Mouse (Mus musculus): ENCODE results near the gene Nfatc4. TPM values are rescaled to one million over a fixed set of nuclear protein-coding genes. Genes with fewer than 3 reads are reported as not detected.

Nfatc4 gene
- polyA plus RNA-seq, 1 experiment from 2014 or later = 34.6 TPM

- Histone ChIP-seq H3K4me3 (peak overlapping the region; percentile 70), H3K9me3 (no peaks in the 10 kb centered on the region), H3K27ac (peak overlapping the region; percentile 96), H3K4me1 (replicated peaks) (peaks cover 69% of the 10 kb centered on the region), H3K27me3 (ENCODE audit: insufficient read depth, poor library complexity, severe bottlenecking) (peaks cover 38% of the 10 kb centered on the region), H3K36me3 (peaks cover 12% of the 10 kb centered on the region)
- DNase-seq (ENCODE audit: low spot score) = peak; percentile 74
- WGBS = under 1% methylated on average over 30 of the region's 37 CpGs
Measured at GRCm38 (mm10) chr14:55825216-55826051, 2.5 kb downstream of the Nfatc4 start.

DNA sequence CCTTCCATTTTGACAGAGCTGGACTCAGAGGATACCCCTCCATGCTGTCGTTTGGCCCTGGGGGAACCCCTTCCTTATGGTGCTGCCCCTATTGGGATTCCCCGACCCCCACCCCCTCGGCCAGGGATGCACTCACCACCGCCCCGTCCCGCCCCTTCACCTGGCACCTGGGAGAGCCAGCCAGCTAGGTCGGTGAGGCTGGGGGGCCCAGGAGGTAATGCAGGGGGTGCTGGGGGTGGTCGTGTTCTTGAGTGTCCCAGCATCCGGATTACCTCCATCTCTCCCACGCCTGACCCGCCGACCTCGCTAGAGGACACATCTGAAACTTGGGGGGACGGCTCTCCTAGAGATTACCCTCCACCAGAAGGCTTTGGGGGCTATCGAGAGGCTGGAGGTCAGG lies 3.2 kb downstream of the Nfatc4 start:
- Histone ChIP-seq H3K9me3 (no peaks in the 10 kb centered on the region), H3K27me3 (ENCODE audit: insufficient read depth, poor library complexity, severe bottlenecking) (peaks cover 38% of the 10 kb centered on the region), H3K4me3 (peak overlapping the region; percentile 70), H3K27ac (peak overlapping the region; percentile 96), H3K4me1 (replicated peaks) (peaks cover 69% of the 10 kb centered on the region), H3K36me3 (peaks cover 19% of the 10 kb centered on the region)
- no peak for DNase-seq (ENCODE audit: low spot score)
- 2% methylated on average over 15 of the region's 15 CpGs for WGBS

DNA sequence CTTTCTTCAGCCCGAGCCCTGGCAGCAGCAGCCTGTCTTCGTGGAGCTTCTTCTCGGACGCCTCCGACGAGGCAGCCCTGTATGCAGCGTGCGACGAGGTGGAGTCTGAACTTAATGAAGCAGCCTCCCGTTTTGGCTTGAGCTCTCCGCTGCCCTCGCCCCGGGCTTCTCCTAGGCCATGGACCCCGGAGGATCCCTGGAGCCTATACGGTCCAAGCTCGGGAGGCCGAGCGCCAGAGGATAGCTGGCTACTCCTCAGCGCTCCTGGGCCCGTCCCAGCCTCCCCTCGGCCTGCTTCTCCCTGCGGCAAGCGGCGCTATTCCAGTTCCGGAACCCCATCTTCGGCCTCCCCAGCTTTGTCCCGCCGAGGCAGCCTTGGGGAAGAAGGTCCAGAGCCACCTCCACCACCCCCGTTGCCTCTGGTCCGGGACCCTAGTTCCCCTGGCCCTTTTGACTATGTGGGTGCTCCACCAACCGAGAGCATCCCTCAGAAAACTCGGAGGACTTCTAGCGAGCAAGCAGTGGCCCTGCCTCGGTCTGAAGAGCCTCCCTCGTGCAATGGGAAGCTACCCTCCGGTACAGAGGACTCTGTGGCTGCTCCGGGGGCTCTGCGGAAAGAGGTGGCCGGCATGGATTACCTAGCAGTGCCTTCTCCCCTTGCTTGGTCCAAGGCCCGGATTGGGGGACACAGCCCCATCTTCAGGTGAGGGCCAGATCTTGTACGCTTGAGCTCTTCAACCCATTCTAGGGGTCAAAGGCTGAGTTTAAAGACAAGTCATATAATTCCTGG lies 3.8 kb downstream of the Nfatc4 start:
- DNase-seq (ENCODE audit: low spot score) = peak; percentile 57
- 7% methylated on average over 41 of the region's 41 CpGs for WGBS
- Histone ChIP-seq H3K4me3 (peak overlapping the region; percentile 70), H3K27me3 (ENCODE audit: insufficient read depth, poor library complexity, severe bottlenecking) (peaks cover 38% of the 10 kb centered on the region), H3K9me3 (no peaks in the 10 kb centered on the region), H3K27ac (peak overlapping the region; percentile 96), H3K36me3 (peaks cover 21% of the 10 kb centered on the region), H3K4me1 (replicated peaks) (peaks cover 69% of the 10 kb centered on the region)

GRCm38 (mm10) chr14:55828716-55829263 lies 5.8 kb downstream of the Nfatc4 start:
- Histone ChIP-seq H3K36me3 (peaks cover 29% of the 10 kb centered on the region), H3K4me3 (no peak overlapping the region), H3K27me3 (ENCODE audit: insufficient read depth, poor library complexity, severe bottlenecking) (peaks cover 38% of the 10 kb centered on the region), H3K9me3 (no peaks in the 10 kb centered on the region), H3K4me1 (replicated peaks) (peaks cover 56% of the 10 kb centered on the region), H3K27ac (peak overlapping the region; percentile 45)
- 39% methylated on average over 3 of the region's 3 CpGs for WGBS
- DNase-seq (ENCODE audit: low spot score) = peak; percentile 30

DNA sequence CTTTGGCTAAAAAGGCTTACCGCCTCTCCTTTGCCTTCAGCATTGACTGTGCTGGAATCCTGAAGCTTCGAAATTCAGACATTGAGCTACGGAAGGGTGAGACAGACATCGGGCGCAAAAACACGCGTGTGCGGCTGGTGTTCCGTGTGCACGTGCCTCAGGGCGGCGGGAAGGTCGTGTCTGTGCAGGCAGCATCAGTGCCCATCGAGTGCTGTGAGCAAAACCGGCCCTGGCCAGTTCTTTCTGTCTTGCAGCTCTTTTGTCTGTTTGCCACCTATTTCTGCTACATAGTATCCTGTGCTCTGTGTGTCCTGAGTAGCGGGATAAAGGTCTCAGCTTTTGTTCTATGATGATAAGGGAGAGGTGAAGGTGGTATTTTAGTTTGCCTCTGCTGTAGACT lies 6.9 kb downstream of the Nfatc4 start:
- Histone ChIP-seq H3K9me3 (no peaks in the 10 kb centered on the region), H3K4me3 (no peak overlapping the region), H3K4me1 (replicated peaks) (peaks cover 52% of the 10 kb centered on the region), H3K36me3 (peaks cover 29% of the 10 kb centered on the region), H3K27me3 (ENCODE audit: insufficient read depth, poor library complexity, severe bottlenecking) (peaks cover 38% of the 10 kb centered on the region), H3K27ac (no peak overlapping the region)
- 92% methylated on average over 16 of the region's 16 CpGs for WGBS
- DNase-seq (ENCODE audit: low spot score) = no peak

GRCm38 (mm10) chr14:55830331-55830730 lies 7.4 kb downstream of the Nfatc4 start:
- Histone ChIP-seq H3K27me3 (ENCODE audit: insufficient read depth, poor library complexity, severe bottlenecking) (peaks cover 35% of the 10 kb centered on the region), H3K9me3 (no peaks in the 10 kb centered on the region), H3K27ac (no peak overlapping the region), H3K36me3 (peaks cover 29% of the 10 kb centered on the region), H3K4me1 (replicated peaks) (peaks cover 49% of the 10 kb centered on the region), H3K4me3 (no peak overlapping the region)
- no peak for DNase-seq (ENCODE audit: low spot score)
- WGBS = 87% methylated on average over 4 of the region's 4 CpGs

DNA sequence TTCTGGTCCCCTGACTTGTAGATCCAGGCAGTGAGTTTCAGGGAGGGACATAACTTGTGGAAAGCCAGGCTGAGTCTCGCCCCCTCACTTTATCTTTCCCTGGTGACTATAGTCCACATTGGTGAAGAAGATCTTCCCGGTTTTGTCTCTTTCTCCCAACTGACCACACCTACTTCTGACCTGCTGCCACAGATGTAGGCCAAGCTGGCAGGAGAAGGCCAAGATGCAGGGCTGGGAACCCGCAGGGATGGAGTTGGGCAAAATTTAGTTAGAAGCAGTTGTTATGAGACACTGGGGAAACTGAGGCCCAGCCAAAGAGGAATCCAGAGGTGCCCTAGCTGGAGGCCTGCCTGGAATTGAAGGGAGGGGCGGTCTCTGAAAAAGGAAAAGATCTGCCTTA lies 10.2 kb downstream of the Nfatc4 start:
- no peak for DNase-seq (ENCODE audit: low spot score)
- 82% methylated on average over 4 of the region's 4 CpGs for WGBS
- Histone ChIP-seq H3K9me3 (no peaks in the 10 kb centered on the region), H3K27ac (no peak overlapping the region), H3K36me3 (peaks cover 29% of the 10 kb centered on the region), H3K4me3 (no peak overlapping the region), H3K4me1 (replicated peaks) (peaks cover 29% of the 10 kb centered on the region), H3K27me3 (ENCODE audit: insufficient read depth, poor library complexity, severe bottlenecking) (peaks cover 7% of the 10 kb centered on the region)

DNA sequence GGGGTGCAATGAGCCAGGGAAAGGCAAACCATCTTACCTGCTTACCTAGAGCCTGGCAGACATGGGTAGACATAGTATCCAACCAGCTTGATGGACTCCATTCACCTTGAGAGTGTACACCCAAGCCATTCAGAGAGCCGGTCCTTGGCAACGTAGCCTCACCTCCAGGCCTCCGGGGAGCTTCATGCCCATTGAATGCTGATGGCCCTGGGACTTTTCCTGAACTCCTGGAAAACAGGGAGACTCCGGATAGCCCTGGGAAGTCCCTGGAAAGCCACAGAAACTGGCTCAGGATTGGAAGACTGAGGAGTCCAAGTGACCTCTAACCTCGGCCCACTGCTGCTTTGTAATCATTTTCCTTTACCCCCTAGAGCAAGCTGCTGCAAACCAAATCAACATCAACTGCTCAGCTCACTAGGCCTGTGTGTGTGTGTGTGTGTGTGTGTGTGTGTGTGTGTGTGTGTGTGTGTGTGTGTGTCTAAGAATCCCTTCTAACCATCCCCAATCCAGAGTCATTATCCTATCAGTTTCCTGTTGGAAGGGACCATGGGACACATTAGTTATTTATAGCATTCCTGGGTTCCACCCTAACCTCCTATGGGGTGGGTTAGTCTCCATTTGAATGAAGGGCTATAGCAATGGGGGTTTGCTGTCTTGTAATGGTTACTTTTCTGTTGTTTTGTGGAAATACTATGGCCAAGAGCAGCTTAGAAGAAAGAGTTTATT lies 12.0 kb downstream of the Nfatc4 start:
- no peak for DNase-seq (ENCODE audit: low spot score)
- Histone ChIP-seq H3K27ac (0 out of 2 replicates have a peak overlapping the region, but pooled peaks have one; percentile 12), H3K36me3 (peaks cover 22% of the 10 kb centered on the region), H3K4me1 (replicated peaks) (peaks cover 21% of the 10 kb centered on the region; the same call in 1 of the 2 replicates), H3K9me3 (no peaks in the 10 kb centered on the region), H3K4me3 (no peak overlapping the region), H3K27me3 (ENCODE audit: insufficient read depth, poor library complexity, severe bottlenecking) (no peaks in the 10 kb centered on the region)
- WGBS = 68% methylated on average over 5 of the region's 5 CpGs

GRCm38 (mm10) chr14:55838312-55838711 lies 15.4 kb downstream of the Nfatc4 start:
- H3K27me3 ChIP-seq (ENCODE audit: insufficient read depth, poor library complexity, severe bottlenecking) = no peaks in the 10 kb centered on the region
- H3K4me1 ChIP-seq (replicated peaks) = peaks cover 32% of the 10 kb centered on the region; the same call in 1 of the 2 replicates
- no peaks in the 10 kb centered on the region for H3K9me3 ChIP-seq
- no peak for DNase-seq (ENCODE audit: low spot score)
- H3K27ac ChIP-seq = no peak overlapping the region
- no peaks in the 10 kb centered on the region; the same call in 1 of the 2 replicates for H3K36me3 ChIP-seq
- 87% methylated on average over 5 of the region's 5 CpGs for WGBS
- H3K4me3 ChIP-seq = no peak overlapping the region

DNA sequence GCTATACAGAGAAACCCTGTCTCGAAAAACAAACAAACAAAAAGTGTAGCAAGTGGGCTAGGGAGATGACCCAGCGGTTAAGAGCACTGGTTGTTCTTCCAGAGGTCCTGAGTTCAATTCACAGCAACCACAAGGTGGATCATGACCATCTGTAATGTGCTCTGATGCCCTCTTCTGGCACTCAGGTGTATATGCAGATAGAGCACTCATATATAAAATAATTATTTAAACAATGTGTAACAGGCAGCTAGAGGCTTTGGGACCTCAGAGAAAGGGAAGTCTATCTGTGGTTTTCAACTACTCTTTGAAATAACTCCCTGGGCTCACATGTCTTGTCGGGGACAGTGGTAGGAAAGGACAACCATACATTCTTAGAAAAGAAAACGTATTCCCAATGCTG lies 15.8 kb downstream of the Nfatc4 start:
- H3K4me3 ChIP-seq = no peak overlapping the region
- H3K9me3 ChIP-seq = no peaks in the 10 kb centered on the region
- H3K36me3 ChIP-seq = no peaks in the 10 kb centered on the region; the same call in 1 of the 2 replicates
- peaks cover 32% of the 10 kb centered on the region; the same call in 1 of the 2 replicates for H3K4me1 ChIP-seq (replicated peaks)
- no peak for DNase-seq (ENCODE audit: low spot score)
- H3K27me3 ChIP-seq (ENCODE audit: insufficient read depth, poor library complexity, severe bottlenecking) = no peaks in the 10 kb centered on the region
- H3K27ac ChIP-seq = no peak overlapping the region
- WGBS = 85% methylated on average over 4 of the region's 4 CpGs

DNA sequence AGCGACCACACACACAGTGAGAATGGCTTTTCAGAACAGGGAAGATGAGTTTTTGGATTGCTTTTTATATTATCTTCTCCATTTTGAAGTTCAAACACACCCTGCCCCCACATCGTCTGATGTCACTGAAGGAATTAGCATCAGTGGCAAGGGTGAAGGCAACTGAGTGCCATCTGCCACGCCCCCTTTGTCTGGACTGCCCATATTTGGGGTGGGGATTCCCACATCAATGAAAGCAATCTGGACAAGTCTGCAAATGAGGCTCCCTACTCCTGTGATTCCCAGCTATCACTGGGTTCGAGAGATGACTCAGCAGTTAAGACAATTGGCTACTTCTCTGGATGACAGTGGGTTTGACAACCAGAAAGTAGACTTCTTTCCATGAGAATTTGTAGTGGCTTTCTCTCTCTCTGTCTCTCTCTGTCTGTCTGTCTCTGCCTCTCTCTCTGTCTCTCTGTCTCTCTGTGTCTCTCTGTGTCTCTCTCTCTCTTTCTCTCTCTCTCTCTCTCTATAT lies 18.0 kb downstream of the Nfatc4 start:
- 56% methylated on average over 4 of the region's 4 CpGs for WGBS
- peak; percentile 31 for DNase-seq (ENCODE audit: low spot score)

GRCm38 (mm10) chr14:55842794-55843193 lies 19.9 kb downstream of the Nfatc4 start:
- Histone ChIP-seq H3K36me3 (no peaks in the 10 kb centered on the region), H3K27ac (no peak overlapping the region), H3K9me3 (no peaks in the 10 kb centered on the region), H3K4me3 (no peak overlapping the region), H3K4me1 (replicated peaks) (peaks cover 19% of the 10 kb centered on the region; the same call in 1 of the 2 replicates), H3K27me3 (ENCODE audit: insufficient read depth, poor library complexity, severe bottlenecking) (no peaks in the 10 kb centered on the region)
- no peak for DNase-seq (ENCODE audit: low spot score)
- WGBS = 77% methylated on average over 4 of the region's 4 CpGs

More for the DNA sequence above, 18.0 kb downstream of the Nfatc4 start:
- Histone ChIP-seq H3K9me3 (no peaks in the 10 kb centered on the region), H3K27me3 (ENCODE audit: insufficient read depth, poor library complexity, severe bottlenecking) (no peaks in the 10 kb centered on the region), H3K4me3 (no peak overlapping the region), H3K36me3 (no peaks in the 10 kb centered on the region), H3K27ac (no peak overlapping the region), H3K4me1 (replicated peaks) (peaks cover 23% of the 10 kb centered on the region; the same call in 1 of the 2 replicates)

Data from hindbrain, embryonic 10.5 days (tissue).